Mouse (Mus musculus) bone marrow macrophage, adult 2 months (primary cell): ENCODE measurements around the gene Bbox1. TPM values are rescaled to one million over a fixed set of nuclear protein-coding genes. Genes with fewer than 3 reads are reported as not detected.

ENCODE experiments used
- H3K27ac ChIP-seq: 2 replicates; pipeline ENCODE4 v1.5.1; 2012; ENCODE audit warnings: low read depth, low read length; ENCODE audit not compliant: insufficient read depth
- H3K4me1 ChIP-seq: 2 replicates; pipeline ENCODE4 v1.6.1; 2012; ENCODE audit warnings: low read length; ENCODE audit not compliant: control insufficient read depth, insufficient read depth
- H3K4me3 ChIP-seq: 2 replicates; pipeline ENCODE4 v1.5.1; 2012; ENCODE audit warnings: mild to moderate bottlenecking, low read length, moderate library complexity; ENCODE audit not compliant: insufficient read depth
- CTCF ChIP-seq: IDR thresholded peaks from 2 replicates; pipeline ENCODE4 v1.5.1; 2012; ENCODE audit warnings: low read depth, mild to moderate bottlenecking, low read length, moderate library complexity
- POLR2A ChIP-seq: IDR thresholded peaks from 2 replicates; pipeline ENCODE4 v1.6.1; 2012; ENCODE audit warnings: mild to moderate bottlenecking, low read depth, low read length, borderline replicate concordance
- polyA plus RNA-seq: library from polyadenylated mRNA; stranded (reverse); fragments of >200 nt; gene quantifications from 2 replicates; pipeline ENCODE4 v1.2.4, GENCODE M21; 2012; ENCODE audit not compliant: missing spikeins, insufficient read depth, insufficient read length

Gene Bbox1
- 0.40 TPM in 1 of 2 replicates, not detected in the other for polyA plus RNA-seq

- H3K4me3 ChIP-seq: no peak within 1 kb of the TSS
- H3K27ac ChIP-seq: no peak within 1 kb of the TSS
- no peaks in the 10 kb centered on the region for H3K4me1 ChIP-seq
- no peak for TF ChIP-seq POLR2A
- TF ChIP-seq CTCF: no peak
Measured at GRCm38 (mm10) chr2:110314509-110315155, at the start of gene Bbox1. Gene Bbox1 (minus strand): TSS chr2:110314560.

- TF ChIP-seq CTCF: no peak
- no peak for TF ChIP-seq POLR2A
- H3K4me3 ChIP-seq: no peak overlapping the region
- no peak overlapping the region for H3K27ac ChIP-seq
- no peaks in the 10 kb centered on the region for H3K4me1 ChIP-seq
Measured at GRCm38 (mm10) chr2:110363855-110364254, 49.5 kb upstream of the Bbox1 start.

GRCm38 (mm10) chr2:110362432-110363283, 48.3 kb upstream of the Bbox1 start, which contains the start of gene Fibin:
Gene Fibin (minus strand): TSS chr2:110363183.
- Histone ChIP-seq H3K4me1 (no peaks in the 10 kb centered on the region), H3K27ac (no peak within 1 kb of the TSS), H3K4me3 (no peak within 1 kb of the TSS)
- TF ChIP-seq CTCF: no peak
- TF ChIP-seq POLR2A: no peak

GRCm38 (mm10) chr2:110353302-110353970, 39.1 kb upstream of the Bbox1 start:
- no peak for TF ChIP-seq POLR2A
- TF ChIP-seq CTCF: no peak
- Histone ChIP-seq H3K4me3 (no peak overlapping the region), H3K4me1 (no peaks in the 10 kb centered on the region), H3K27ac (no peak overlapping the region)

GRCm38 (mm10) chr2:110351843-110352251, 37.5 kb upstream of the Bbox1 start:
- no peak overlapping the region for H3K4me3 ChIP-seq
- H3K4me1 ChIP-seq: no peaks in the 10 kb centered on the region
- no peak for TF ChIP-seq CTCF
- no peak for TF ChIP-seq POLR2A
- H3K27ac ChIP-seq: no peak overlapping the region

- H3K4me1 ChIP-seq: no peaks in the 10 kb centered on the region
- H3K27ac ChIP-seq: no peak overlapping the region
- no peak overlapping the region for H3K4me3 ChIP-seq
- TF ChIP-seq CTCF (no peak), POLR2A (no peak)
Measured at GRCm38 (mm10) chr2:110351406-110351805, 37.0 kb upstream of the Bbox1 start.

- H3K4me3 ChIP-seq: no peak overlapping the region
- H3K4me1 ChIP-seq: no peaks in the 10 kb centered on the region
- no peak for TF ChIP-seq CTCF
- no peak for TF ChIP-seq POLR2A
- no peak overlapping the region for H3K27ac ChIP-seq
Measured at GRCm38 (mm10) chr2:110328953-110329352, 14.6 kb upstream of the Bbox1 start.

GRCm38 (mm10) chr2:110319949-110320348, 5.6 kb upstream of the Bbox1 start:
- Histone ChIP-seq H3K27ac (no peak overlapping the region), H3K4me1 (no peaks in the 10 kb centered on the region), H3K4me3 (no peak overlapping the region)
- no peak for TF ChIP-seq CTCF
- TF ChIP-seq POLR2A: no peak

GRCm38 (mm10) chr2:110319266-110319665, 4.9 kb upstream of the Bbox1 start:
- TF ChIP-seq POLR2A: no peak
- no peak for TF ChIP-seq CTCF
- Histone ChIP-seq H3K27ac (no peak overlapping the region), H3K4me1 (no peaks in the 10 kb centered on the region), H3K4me3 (no peak overlapping the region)

- TF ChIP-seq POLR2A (no peak), CTCF (no peak)
- Histone ChIP-seq H3K4me1 (no peaks in the 10 kb centered on the region), H3K27ac (no peak overlapping the region), H3K4me3 (no peak overlapping the region)
Measured at GRCm38 (mm10) chr2:110318719-110319118, 4.4 kb upstream of the Bbox1 start.
